Mouse (Mus musculus) lung, adult 18-20 months (tissue): Measurements from ENCODE around the gene Osbpl11.
"Not testable (repeated sequence)": the region's sequence is repeated elsewhere in the genome, so short reads cannot be mapped to it uniquely, and the experiment has no call there.

Experiments
- DNase-seq, 2 experiments: peaks; one replicate each; pipeline ENCODE4 v3.0.0; 2022; ENCODE audit warnings: mixed read lengths in 2 of 2

The Osbpl11 gene

DNA sequence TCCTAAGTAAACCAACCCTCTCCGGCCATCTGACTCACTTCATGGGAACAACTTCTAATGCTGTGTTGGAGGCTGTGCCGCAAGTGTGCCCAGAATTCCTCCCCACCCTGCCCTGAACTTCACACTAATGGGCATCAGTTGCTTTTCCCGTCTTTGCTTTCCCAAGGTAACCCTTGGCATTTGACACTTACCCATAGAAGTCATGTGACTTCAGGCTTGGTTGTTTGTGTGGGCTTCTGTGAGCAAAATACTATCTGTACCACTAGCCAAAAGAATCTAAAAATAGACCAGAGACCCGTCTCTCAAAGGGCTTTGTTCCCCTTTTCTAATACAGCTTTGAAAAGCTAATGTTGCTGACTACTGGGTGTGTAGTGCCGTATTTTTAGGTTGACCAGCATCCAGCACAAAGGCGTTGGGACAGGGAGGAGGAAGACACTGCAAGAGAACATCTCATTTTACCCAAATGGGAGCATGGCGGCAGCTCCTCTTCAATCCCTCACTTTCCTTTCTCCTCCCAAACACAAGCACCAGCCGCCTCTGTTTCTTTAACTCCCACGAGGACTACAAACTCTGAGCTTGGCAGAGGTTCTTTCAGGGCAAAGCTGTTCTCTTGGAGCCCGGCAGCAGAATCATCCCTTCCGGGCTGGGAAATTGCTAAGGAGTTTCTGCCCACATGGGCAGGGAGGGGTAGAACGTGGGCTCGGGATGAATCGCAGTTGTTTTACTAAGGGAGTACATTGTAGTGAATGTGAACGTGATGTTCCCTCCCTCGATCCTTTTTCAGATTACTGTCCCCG lies 6.4 kb upstream of the Osbpl11 start:
- peak; percentile 6 to 17 for DNase-seq

DNA sequence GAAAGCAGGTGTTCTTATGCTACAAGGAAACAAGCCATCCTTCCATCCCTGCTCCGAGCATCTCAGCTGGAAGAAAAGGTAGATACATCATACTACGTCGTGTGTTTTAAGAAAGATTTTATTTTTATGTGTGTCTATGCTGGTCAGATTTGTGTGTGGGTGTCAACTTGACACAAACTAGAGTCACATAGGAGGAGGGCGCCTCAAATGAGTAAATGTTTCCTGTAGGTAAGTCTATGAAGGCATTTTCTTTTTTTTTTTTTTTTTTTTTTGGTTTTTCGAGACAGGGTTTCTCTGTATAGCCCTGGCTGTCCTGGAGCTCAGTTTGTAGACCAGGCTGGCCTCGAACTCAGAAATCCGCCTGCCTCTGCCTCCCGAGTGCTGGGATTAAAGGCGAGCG lies 5.6 kb upstream of the Osbpl11 start:
- not testable (repeated sequence) for DNase-seq

DNA sequence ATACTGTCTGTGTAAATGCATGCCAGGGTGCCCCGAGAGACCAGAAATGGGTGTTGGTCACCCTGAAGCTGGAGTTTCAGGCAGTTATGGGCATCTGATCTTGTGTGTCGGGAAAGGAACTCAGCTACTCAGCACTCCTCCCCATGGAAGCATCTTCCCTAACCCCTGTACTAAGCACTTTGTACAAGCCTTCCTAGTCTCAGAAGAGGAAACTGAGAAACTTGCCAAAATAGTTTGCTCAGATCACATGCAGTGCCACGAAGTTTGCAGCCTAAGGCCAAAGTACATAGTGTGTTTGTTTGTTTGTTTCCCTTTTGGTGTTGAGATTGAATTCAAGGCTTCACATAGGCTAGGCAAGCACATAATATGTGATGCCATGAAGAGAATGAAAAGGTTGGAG lies 5.0 kb upstream of the Osbpl11 start:
- DNase-seq = no peak

DNA sequence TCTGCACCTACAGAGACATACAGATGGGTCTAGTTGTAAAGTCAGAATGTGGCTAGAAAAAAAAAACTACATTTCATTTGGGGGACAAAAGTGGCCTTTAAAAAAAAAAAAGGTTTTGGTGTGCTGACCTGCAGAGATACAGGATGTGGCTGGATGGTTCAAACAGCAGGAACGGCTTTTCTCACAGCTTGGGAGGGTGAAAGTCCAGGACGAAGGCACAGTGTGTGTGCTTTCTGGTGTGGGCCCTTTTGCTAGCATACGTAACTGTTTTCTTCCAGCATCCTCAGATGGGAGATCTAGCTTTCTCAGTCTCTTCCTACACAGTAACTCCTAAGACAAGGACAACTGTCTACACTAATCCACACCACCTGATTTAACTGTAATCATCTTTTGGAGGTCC lies 4.1 kb upstream of the Osbpl11 start:
- no peak for DNase-seq

DNA sequence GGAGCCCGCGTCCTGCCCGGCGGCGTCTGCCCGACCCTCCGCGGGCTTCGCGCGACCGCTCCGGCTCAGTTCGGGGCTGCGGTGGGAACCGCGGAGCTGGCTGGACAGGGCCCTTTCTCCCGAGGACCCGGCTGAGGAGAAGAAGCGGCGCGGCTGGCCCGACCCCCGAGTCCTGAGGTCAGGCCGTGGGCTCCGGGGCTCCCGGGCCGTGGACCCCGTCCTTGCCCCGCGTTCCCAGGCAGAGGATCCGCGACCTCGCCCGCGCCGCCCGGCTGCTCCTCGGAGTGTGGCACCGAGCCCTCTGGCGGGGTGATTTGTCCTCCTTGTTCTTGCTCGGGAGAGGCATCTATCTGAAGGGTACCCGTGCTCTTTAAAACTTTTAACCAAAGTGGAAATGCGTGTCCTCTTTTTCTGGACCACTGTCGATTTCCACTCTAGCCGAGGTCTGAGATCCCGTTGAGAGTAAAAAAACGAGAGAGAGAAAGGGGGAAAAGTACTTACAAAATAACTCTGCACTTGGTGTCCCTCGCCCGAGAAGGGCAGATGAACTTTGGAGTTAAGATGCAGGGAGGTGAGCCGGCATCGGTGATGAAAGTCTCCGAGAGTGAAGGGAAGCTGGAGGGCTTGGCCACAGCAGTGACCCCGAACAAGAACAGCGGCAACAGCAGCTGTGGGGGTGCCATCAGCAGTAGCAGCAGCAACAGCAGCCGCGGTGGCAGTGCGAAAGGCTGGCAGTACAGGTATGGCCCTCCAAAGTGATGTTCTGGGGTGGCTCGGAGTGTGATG lies 583 bp downstream of the Osbpl11 start:
- DNase-seq = peak; percentile 48 to 54

DNA sequence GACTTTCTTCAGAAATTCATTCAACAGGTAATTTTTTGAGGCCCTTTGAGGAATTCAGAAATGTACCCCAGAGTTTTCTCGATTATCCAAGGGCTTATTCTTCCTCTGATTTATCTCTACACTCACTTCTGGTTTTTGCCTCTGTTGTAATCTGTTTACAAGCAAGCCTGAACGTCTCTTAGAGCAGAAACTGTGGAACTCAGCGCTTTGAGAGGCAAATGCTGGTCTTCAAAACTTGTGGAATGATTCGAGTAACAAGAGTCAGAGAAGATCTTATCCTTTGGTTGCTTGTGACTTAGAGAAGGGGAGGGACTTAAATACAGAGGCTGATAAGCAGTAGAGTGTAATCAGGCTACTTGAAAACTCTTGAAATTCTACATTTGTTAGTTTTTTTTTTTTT lies 1.3 kb downstream of the Osbpl11 start:
- DNase-seq = no peak

DNA sequence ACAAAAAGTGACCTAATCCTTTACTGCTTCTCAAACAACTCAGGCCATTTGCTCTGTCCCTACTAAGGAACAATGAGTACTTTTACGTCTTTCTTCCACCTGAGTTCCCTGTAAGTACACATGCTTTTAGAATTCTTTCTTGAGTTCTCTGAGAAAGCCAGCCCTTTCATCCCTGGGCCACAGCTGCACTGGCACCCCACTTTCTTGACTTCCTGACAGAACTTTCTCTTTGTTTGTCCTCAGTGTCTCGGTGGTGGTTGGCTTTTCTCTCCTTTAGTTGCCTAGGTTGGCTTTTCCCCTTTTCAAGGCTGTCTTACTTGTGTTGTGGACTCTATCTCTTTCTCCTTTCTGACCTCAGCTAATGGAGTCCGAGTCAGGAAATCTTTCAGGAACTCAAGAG lies 3.2 kb downstream of the Osbpl11 start:
- DNase-seq = no peak

DNA sequence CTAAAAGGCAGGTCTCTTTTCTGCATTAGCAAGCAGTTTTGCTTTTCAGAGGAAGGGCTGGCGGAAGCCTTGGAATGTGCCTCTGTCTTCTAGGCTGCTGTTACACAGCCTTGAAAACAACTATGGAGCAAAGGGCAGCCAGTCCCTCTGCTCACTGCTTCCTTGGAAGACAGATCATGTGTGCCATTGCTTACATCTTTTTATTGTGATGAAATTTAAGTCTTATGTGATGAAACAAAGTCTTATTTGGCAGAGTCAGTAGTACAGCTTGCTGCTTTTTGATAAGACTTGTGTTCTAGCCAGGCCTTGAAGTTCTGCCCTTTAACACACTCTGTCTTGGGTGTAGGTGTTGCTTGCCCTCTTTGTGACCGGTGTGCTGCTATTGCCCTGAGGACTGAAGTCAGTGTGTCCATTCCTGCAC lies 6.8 kb downstream of the Osbpl11 start:
- DNase-seq = peak; percentile 38 to 54

DNA sequence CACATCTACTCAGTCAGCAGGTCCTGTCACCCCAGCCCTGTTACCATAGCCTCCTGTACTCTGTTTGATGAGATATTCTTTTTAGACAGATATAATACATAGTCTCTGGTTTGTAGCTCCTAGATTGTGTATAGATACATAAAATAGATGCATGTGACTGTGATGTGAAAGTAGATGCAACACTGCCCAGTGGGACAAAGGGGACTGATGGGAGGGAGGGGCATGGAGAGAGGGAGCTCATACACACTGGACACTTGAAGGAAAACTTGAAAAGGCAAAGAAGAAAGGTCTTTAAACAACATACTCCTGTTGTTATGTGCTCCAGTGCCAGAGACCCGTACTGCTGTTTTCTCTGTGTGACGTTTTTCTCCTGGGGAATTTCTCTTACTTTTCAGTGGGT lies 7.4 kb downstream of the Osbpl11 start:
- no peak for DNase-seq

DNA sequence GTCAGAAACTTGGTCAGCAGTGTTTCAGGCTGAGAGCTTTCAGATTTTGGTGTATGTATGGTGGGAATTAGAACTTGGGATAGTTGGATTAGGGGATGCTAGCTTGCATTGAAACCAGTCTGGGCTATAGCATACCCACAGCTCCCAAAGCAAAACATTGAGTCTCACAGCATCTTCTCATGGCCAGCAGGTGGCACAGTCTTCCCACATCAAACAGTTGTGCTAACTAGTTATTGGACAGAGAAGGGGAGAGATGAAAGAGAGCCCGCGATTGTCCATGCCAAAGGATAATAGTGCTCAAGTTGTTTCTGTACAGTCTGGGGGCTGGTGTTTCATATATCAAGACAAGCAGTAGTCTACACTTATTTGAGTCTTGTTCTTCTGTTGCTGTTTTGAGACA lies 8.8 kb downstream of the Osbpl11 start:
- DNase-seq = peak; percentile 35 to 45

DNA sequence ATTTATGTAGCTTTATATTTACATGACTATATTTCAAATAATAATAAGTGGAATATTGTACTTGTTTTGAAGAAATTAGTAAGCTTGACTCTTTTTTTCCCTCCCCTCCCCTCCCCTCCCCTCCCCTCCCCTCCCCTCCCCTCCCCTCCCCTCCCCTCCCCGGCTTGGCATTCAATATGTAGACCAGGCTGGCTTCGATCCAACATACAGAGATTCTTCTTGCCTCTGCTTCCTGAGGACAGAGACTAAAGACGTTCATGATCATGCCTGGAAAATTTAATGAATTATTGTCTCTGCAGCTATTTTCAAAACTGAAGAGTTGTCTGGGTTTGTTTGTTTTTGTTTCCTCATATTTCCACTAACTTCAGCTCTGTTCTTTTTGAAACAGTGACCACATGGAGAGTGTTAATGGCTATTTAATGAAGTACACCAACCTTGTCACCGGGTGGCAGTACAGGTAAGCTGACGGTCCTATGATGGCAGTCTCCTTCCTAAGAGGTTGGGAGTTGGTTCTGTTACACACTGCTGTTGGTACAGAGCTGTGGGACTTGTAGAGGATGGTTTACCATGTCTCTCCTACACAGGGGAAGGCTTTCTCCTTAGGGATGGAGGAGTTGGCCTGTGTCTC lies 10.9 kb downstream of the Osbpl11 start:
- peak in 1 of 2 experiments; percentile 20 for DNase-seq

DNA sequence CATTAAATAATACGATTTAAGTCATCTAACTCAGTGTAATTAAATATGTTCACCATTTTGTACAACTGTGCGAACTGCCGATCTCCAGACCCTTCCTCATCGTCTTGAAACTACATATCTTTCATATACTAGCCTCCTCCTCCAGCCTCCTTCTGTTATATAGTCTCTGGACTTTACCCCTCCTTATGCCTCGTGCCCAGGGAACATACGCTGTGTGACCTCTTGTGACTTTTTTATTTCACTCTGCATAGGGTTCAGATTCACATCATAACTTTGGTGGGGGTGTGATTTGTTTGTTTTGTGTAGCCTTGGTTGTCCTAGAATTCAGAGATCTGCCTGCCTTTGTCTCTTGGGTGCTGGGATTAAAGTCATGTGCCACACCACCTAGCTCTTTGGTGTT lies 11.7 kb downstream of the Osbpl11 start:
- no peak for DNase-seq

DNA sequence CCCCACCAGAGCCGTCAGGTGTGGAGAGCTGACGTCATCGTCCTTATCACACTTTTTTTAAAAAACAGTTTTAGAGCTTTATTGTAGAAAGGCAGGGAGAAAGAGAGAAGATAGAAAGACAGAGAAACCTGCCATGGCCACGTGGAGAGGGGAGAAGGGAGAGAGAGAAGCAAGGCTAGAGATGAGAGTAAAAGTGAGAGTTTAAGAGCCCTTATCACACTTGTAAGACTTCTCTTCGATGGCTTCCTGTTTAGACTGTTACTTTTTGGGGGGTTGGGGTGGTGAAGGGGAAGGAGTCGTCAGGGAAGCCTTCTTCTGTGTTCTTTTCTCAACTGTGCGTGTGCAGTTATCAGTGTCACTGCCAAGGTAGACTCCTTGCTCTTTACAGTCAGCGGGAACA lies 15.7 kb downstream of the Osbpl11 start:
- DNase-seq = no peak

DNA sequence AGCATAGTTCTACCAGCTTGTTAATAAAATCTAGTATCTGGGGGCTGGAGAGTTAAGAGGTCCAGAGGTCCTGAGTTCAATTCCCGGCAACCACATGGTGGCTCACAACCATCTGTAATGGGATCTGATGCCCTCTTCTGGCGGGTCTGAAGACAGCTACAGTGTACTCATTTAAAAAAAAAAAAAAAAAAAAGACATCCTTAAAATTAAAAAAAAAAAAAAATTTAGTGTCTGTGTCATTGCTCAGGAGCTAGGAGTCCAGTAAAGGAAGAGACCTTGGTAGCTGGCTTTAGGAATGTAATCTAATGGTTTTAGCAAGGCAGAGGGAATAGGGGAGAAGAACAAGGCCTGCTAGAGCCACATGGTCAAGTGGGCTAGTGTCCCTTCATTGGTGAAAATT lies 25.9 kb downstream of the Osbpl11 start:
- no peak for DNase-seq

DNA sequence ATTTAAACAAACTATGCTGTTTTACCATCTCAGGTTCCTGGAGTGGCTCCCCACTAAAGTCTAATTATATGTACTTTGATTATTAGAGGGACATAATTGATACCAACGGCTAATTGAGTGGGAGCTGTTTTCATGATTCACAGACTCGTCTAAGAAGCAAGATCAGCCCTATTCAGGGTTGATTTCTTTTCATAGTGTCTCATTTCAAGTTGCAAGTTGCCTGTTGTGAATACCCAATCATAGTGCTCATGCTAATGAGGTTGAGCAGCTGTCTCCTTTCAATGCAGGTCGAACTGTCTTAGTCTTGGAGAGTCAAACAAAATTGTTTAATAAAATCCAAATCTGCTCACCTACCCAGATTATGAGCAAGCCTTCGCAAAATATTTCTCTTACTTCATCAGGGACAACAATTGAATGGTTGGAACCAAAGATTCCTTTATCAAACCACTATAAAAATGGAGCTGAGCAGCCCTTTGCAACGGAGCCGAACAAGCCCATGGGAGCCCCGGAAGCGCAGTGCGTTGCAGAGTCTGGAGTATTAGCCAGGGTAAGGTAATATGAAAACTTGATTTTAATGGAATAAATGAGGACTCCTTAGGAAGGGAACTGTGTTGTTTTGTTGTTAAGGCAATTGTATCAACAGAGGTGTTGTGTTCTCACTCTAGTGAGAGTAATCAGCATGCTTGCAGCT lies 31.6 kb downstream of the Osbpl11 start:
- no peak for DNase-seq

DNA sequence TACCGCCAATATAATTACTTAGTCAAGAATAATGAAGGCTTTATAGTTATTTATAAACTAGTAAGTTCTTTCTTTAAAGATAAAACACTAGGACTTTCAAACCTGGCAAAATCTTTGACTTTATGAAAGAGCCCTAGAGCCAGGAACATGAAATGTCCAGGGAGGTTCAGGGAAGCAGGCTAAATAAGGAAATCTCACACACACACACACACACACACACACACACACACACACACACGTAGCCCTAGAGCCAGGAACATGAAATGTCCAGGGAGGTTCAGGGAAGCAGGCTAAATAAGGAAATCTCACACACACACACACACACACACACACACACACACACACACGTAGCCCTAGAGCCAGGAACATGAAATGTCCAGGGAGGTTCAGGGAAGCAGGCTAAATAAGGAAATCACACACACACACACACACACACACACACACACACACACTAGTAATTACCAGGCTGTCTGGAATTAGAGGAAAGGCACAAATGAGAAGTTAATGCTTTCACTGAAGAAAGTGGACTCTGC lies 32.7 kb downstream of the Osbpl11 start:
- not testable (repeated sequence) for DNase-seq

DNA sequence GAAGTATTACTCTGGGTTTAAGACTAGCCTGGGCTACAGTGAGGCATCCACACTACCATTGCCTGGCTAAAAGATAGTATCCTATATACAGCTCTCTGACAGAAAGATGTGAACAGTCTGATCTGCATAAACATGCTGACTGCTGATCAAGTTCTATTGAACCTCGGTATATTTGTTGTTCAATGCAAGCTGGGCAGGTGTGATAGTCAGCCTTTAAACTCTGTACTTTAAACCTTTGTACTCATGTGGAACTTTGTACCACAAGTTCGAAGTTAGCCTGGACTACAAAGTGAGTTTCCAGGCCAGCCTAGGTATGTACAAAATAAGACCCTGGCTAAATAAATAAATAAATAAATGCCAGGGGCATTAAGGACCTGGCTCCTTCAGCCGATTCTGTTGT lies 37.6 kb downstream of the Osbpl11 start:
- no peak for DNase-seq

DNA sequence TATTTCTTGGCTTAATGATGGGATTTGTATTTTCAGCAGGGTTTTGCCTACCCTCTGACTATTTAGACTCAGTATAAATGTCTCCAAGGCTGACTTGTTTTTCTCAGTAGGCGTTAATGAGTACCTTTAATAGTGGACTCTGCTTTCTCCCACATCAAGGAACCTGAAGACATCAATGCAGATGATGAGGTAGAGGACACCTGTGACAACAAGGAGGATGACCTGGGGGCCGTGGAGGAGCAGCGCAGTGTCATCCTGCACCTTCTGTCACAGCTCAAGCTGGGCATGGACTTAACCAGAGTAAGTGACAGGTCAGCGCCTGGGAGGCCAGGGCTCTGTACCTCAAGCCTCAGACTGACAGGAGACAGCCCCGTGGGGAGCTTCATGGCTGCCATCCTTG lies 39.5 kb downstream of the Osbpl11 start:
- no peak for DNase-seq

DNA sequence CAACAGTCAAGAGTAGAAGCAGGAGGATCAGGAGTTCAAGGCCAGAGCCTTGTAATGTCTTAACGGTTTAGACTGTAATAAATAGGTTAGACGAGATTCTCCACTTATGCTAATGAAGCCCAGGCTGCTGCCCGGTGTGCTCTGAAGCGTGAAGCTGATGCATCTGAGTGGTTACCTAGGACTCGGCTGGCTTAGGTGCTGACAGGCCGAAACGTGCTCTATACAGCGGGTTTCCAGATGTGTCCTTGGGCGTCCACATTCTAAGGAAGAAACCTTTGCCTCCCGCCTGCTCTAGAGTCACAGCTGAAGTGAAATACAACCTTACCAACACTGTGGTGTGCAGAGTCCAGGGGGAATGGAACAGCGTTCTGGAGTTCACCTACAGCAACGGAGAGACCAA lies 49.3 kb downstream of the Osbpl11 start:
- no peak for DNase-seq

DNA sequence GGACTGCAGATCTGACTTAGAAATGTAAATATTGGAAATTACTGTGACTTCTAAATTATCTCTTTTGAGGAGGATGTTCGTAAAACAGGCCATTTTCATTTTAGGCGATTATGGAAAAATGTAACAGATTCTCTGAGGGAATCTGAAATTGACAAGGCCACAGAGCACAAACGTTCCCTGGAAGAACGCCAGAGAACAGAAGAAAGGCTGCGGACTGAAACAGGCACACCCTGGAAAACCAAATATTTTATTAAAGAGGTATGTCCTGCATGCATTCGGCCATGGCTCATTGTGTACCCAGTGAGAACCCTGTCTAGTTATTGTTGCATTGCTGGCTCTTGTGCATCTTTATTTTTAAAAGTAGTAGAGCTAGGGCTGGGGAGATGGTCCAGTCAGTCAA lies 51.3 kb downstream of the Osbpl11 start:
- DNase-seq = no peak

DNA sequence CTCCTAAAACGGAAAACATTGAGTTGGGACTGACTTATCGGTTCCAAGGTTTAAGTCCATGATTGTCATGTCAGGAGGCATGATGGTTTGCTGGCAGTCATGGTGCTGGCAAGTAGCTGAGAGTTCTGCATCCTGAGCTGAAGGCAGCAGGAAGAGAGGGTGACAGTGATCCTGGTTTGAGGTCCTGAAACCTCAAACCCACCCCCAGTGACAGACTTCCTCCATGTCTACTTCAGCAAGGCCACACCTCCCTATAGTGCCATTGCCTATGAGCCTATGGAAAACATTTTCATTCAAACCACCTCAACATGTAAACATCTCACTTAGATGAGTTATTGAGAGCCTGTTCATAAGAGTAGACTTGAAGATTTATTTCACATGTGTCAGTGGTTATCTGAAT lies 54.4 kb downstream of the Osbpl11 start:
- DNase-seq = no peak

DNA sequence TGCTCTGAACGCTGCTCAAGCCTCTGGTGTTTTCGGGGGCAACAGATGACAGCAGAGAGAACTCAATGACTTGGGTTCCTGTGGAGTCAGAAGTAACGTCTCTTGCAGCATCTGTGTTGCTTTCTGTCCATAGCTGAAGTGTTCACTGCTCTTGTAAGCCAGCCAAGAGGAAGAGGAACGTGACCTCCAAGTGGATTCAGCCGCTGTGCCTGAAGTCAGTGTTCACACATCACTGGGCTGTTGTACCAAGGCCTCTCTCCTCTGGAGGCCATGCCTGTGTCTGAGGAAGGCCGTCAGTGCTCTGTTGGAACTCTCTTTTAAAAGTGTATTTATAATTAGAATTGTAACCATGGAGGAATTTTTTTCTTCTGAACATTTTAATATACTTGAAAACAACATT lies 57.2 kb downstream of the Osbpl11 start:
- DNase-seq = no peak

DNA sequence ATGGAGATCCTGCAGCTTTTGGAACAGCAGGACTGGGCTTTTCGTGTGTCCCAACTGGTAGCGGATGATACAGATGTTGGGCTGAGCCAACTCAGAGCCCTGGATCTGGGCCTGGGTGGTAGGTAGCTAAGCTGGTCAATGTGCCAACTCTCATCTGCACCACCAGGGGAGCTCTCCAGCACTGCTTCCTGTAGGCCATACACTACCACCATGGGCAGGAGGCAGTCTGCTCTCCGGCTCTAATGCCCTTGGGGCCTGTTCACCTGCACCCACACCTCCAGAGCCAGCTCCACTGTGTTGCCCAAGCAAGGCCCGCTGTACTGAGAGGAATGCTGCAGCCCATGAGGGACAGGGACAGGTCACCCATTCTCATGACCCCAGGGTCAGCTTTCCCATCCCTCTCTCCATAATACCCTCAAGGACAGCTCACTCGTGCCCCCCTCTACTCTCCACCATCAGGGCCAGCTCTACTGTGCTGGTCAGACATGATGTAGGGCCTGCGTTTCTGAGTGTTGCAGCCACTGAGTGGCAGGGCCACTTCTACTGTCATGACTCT lies 59.3 kb downstream of the Osbpl11 start:
- no peak for DNase-seq
